Mouse (Mus musculus): ENCODE measurements around the gene Tada3. TPM values are rescaled to one million over a fixed set of nuclear protein-coding genes. Genes with fewer than 3 reads are reported as not detected.

Tada3 gene
- polyA plus RNA-seq, 1 experiment, result 21.6 TPM

DNA sequence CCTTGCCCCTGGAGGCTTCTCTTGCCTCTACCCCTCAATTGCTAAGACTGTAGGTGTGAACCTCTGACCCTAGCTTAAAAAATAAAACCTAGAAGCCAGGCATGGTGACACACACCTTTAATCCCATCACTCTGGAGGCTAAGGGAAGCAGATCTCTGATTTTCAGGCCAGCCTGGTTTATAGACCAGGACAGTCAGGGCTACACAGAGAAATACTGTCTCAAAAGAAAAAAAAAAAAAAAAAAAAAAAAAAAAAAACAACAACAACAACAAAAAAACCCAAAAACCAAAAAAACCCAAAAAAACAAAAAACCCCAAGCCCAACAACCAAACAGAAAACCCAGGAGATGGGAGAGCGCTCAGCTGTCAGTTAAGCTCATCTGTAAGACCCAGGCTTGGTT lies 10.1 kb downstream of the Tada3 start:
- no peak overlapping the region for H3K27ac ChIP-seq (ENCODE audit: control insufficient read depth, insufficient read depth, low read depth, low read length, poor library complexity)
- no peak overlapping the region for H3K4me3 ChIP-seq (replicated peaks; ENCODE audit: control insufficient read depth, low read depth, low read length)
- WGBS, result 91% methylated on average over 1 of the region's 1 CpGs

GRCm38 (mm10) chr6:113366639-113367038 lies 11.0 kb downstream of the Tada3 start:
- Histone ChIP-seq H3K27ac (ENCODE audit: control insufficient read depth, insufficient read depth, low read depth, low read length, poor library complexity) (no peak overlapping the region), H3K4me1 (ENCODE audit: control insufficient read depth, insufficient read depth, low read length) (no peaks in the 10 kb centered on the region), H3K4me3 (replicated peaks; ENCODE audit: control insufficient read depth, low read depth, low read length) (no peak overlapping the region)
- no peak for TF ChIP-seq POLR2A (IDR thresholded peaks at IDR 0.05; ENCODE audit: borderline replicate concordance, control insufficient read depth, low read depth, low read length)
- TF ChIP-seq CTCF (IDR thresholded peaks at IDR 0.05; ENCODE audit: control insufficient read depth, insufficient read depth, low read length), result no peak
- 90% methylated on average over 6 of the region's 6 CpGs for WGBS

More for the DNA sequence above, 10.1 kb downstream of the Tada3 start:
- no peaks in the 10 kb centered on the region for H3K4me1 ChIP-seq (ENCODE audit: control insufficient read depth, insufficient read depth, low read length)
- TF ChIP-seq POLR2A (IDR thresholded peaks at IDR 0.05; ENCODE audit: borderline replicate concordance, control insufficient read depth, low read depth, low read length) (no peak), CTCF (IDR thresholded peaks at IDR 0.05; ENCODE audit: control insufficient read depth, insufficient read depth, low read length) (no peak)

- WGBS, result 84% methylated on average over 8 of the region's 8 CpGs
- TF ChIP-seq POLR2A (IDR thresholded peaks at IDR 0.05; ENCODE audit: borderline replicate concordance, control insufficient read depth, low read depth, low read length) (no peak), CTCF (IDR thresholded peaks at IDR 0.05; ENCODE audit: control insufficient read depth, insufficient read depth, low read length) (no peak)
- H3K27ac ChIP-seq (ENCODE audit: control insufficient read depth, insufficient read depth, low read depth, low read length, poor library complexity), result no peak overlapping the region
- no peak overlapping the region for H3K4me3 ChIP-seq (replicated peaks; ENCODE audit: control insufficient read depth, low read depth, low read length)
- H3K4me1 ChIP-seq (ENCODE audit: control insufficient read depth, insufficient read depth, low read length), result no peaks in the 10 kb centered on the region
Observed at GRCm38 (mm10) chr6:113364518-113365135, 13.1 kb downstream of the Tada3 start.

DNA sequence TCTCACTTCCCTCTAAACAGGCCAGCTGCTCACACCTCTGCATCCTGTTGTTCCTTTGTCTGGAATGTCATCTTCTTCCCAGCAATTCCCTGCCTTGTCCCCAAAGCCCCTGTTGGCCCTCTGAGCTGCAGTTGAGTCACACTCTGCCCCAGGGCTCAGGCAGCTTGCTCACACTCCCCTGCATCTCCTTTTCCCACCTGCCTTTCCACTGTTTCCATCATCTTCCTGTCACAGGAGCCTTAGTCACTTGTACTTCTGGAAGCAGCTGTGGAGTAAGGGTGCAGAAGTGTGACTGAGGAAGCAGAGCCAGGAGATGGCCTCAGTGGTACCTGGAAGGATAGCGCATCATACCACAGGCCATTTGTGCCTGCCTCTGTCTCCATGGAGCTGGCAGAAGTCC lies 15.4 kb downstream of the Tada3 start:
- WGBS, result 92% methylated on average over 1 of the region's 1 CpGs
- H3K4me1 ChIP-seq (ENCODE audit: control insufficient read depth, insufficient read depth, low read length), result no peaks in the 10 kb centered on the region
- H3K27ac ChIP-seq (ENCODE audit: control insufficient read depth, insufficient read depth, low read depth, low read length, poor library complexity), result no peak overlapping the region
- no peak overlapping the region for H3K4me3 ChIP-seq (replicated peaks; ENCODE audit: control insufficient read depth, low read depth, low read length)
- TF ChIP-seq POLR2A (IDR thresholded peaks at IDR 0.05; ENCODE audit: borderline replicate concordance, control insufficient read depth, low read depth, low read length), result no peak
- no peak for TF ChIP-seq CTCF (IDR thresholded peaks at IDR 0.05; ENCODE audit: control insufficient read depth, insufficient read depth, low read length)

DNA sequence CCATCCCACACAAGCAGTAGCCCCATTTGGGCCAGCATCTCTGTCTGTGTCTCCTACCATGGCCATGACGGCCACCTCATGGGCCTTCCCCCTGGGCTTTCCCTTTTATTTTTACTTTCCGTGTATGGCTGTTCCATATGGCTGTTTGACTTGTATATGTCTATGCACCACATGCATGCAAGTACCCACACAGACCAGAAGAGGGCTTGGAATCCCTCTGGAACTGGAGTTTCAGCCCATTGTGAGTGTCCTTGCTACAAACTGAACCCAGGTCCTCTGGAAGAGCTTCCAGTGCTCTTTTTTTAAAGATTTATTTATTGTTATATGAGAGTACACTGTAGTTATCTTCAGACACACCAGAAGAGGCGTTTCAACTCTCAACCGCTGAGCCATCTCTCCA lies 16.2 kb downstream of the Tada3 start:
- TF ChIP-seq CTCF (IDR thresholded peaks at IDR 0.05; ENCODE audit: control insufficient read depth, insufficient read depth, low read length), result no peak
- no peak for TF ChIP-seq POLR2A (IDR thresholded peaks at IDR 0.05; ENCODE audit: borderline replicate concordance, control insufficient read depth, low read depth, low read length)
- Histone ChIP-seq H3K4me1 (ENCODE audit: control insufficient read depth, insufficient read depth, low read length) (no peaks in the 10 kb centered on the region), H3K27ac (ENCODE audit: control insufficient read depth, insufficient read depth, low read depth, low read length, poor library complexity) (no peak overlapping the region), H3K4me3 (replicated peaks; ENCODE audit: control insufficient read depth, low read depth, low read length) (no peak overlapping the region)
- WGBS, result 75% methylated on average over 4 of the region's 4 CpGs

DNA sequence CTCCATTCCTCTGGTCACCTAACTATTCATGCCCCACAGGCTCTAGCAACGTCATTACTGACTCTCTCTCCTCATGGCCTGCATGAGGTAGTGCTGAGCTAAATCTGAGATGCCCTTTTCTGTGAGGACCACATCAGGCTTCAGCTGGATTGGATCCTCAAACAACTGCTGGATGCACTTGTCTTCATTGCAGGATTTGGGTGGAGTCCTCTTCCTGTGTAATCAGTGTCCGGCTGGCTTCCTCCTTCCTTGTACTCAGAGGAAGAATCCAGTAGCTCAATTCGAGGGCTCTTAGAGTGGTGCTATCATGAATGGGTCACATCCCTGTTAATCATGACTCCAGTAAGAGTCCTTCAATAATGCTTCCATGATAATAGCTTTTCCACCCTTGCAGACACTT lies 24.0 kb downstream of the Tada3 start:
- no peak for TF ChIP-seq CTCF (IDR thresholded peaks at IDR 0.05; ENCODE audit: control insufficient read depth, insufficient read depth, low read length)
- no peak for TF ChIP-seq POLR2A (IDR thresholded peaks at IDR 0.05; ENCODE audit: borderline replicate concordance, control insufficient read depth, low read depth, low read length)
- H3K4me3 ChIP-seq (replicated peaks; ENCODE audit: control insufficient read depth, low read depth, low read length), result no peak overlapping the region
- 58% methylated on average over 3 of the region's 3 CpGs for WGBS
- no peaks in the 10 kb centered on the region; the same call in 1 of the 2 replicates for H3K4me1 ChIP-seq (ENCODE audit: control insufficient read depth, insufficient read depth, low read length)
- no peak overlapping the region for H3K27ac ChIP-seq (ENCODE audit: control insufficient read depth, insufficient read depth, low read depth, low read length, poor library complexity)

DNA sequence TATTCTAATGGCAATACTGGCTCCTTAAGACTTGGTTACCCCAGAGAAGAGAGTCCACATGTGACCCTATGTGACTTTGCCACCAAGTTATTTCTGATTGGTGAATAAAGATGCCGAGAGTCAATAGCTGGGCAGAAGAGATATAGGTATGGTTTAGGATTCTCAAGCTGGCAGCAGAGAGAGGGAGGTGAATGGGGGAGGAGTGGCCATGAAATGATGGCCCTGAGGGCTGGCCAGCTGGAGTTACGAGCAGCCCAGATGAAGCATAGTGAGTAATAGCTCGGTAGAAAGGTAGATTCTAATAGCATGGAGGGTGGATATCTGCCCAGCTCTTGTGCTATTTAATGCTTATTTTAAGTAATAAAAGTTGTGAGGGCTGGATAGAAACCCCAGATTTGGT lies 24.9 kb downstream of the Tada3 start:
- TF ChIP-seq CTCF (IDR thresholded peaks at IDR 0.05; ENCODE audit: control insufficient read depth, insufficient read depth, low read length) (no peak), POLR2A (IDR thresholded peaks at IDR 0.05; ENCODE audit: borderline replicate concordance, control insufficient read depth, low read depth, low read length) (no peak)
- no peaks in the 10 kb centered on the region; the same call in 1 of the 2 replicates for H3K4me1 ChIP-seq (ENCODE audit: control insufficient read depth, insufficient read depth, low read length)
- WGBS, result 76% methylated on average over 3 of the region's 3 CpGs
- no peak overlapping the region for H3K4me3 ChIP-seq (replicated peaks; ENCODE audit: control insufficient read depth, low read depth, low read length)
- H3K27ac ChIP-seq (ENCODE audit: control insufficient read depth, insufficient read depth, low read depth, low read length, poor library complexity), result no peak overlapping the region

DNA sequence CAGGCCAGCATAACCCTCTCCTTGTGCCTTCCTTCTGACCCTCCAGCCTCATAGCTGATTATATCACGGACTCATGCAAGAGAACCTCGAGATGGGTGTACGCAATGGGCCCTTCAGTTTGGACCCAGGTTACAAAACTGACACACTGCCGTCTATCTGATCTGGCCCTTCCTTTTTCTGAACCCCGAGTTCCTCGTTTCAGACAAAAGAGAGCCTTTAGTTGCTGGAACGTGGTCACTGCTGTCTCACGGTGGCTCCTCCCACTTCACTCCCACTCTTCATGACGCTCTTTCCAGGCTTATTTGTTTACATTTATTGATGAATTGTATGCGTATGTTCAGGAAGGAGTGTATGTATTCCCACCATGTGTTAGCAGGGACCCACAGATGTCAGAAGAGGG lies 26.0 kb downstream of the Tada3 start:
- Histone ChIP-seq H3K4me3 (replicated peaks; ENCODE audit: control insufficient read depth, low read depth, low read length) (no peak overlapping the region), H3K27ac (ENCODE audit: control insufficient read depth, insufficient read depth, low read depth, low read length, poor library complexity) (peak overlapping the region; percentile 70), H3K4me1 (ENCODE audit: control insufficient read depth, insufficient read depth, low read length) (no peaks in the 10 kb centered on the region; the same call in 1 of the 2 replicates)
- 16% methylated on average over 10 of the region's 10 CpGs for WGBS
- TF ChIP-seq CTCF (IDR thresholded peaks at IDR 0.05; ENCODE audit: control insufficient read depth, insufficient read depth, low read length), result no peak
- no peak for TF ChIP-seq POLR2A (IDR thresholded peaks at IDR 0.05; ENCODE audit: borderline replicate concordance, control insufficient read depth, low read depth, low read length)

DNA sequence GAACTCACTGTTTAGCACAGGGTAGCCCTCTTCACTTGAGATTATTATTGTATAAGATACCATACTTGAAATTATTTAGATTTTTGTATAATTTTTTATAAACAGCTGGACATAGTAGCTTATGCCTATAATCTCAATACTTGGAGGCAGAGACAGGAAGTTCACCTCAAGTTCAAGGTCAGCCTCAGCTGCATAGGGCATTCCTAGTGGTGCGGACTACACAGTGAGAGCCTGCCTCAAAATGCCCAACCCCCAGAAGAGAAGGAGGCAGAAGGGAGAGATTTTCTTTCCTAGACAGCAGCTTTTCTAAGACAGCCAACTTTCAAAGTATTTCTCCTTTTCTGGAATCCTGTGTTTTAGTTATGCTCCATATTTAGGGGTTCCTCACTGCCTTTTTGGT lies 26.5 kb downstream of the Tada3 start:
- 71% methylated on average over 1 of the region's 1 CpGs for WGBS
- H3K4me1 ChIP-seq (ENCODE audit: control insufficient read depth, insufficient read depth, low read length), result no peaks in the 10 kb centered on the region; the same call in 1 of the 2 replicates
- H3K4me3 ChIP-seq (replicated peaks; ENCODE audit: control insufficient read depth, low read depth, low read length), result no peak overlapping the region
- TF ChIP-seq POLR2A (IDR thresholded peaks at IDR 0.05; ENCODE audit: borderline replicate concordance, control insufficient read depth, low read depth, low read length) (no peak), CTCF (IDR thresholded peaks at IDR 0.05; ENCODE audit: control insufficient read depth, insufficient read depth, low read length) (no peak)
- H3K27ac ChIP-seq (ENCODE audit: control insufficient read depth, insufficient read depth, low read depth, low read length, poor library complexity), result peak overlapping the region; percentile 70; the same call in 1 of the 2 replicates
